Mouse (Mus musculus) midbrain, embryonic 15.5 days (tissue): ENCODE measurements around the gene Ugt1a9. TPM values are rescaled to one million over a fixed set of nuclear protein-coding genes. Genes with fewer than 3 reads are reported as not detected.
"Not testable (repeated sequence)": the region's sequence is repeated elsewhere in the genome, so short reads cannot be mapped to it uniquely, and the experiment has no call there.

ENCODE experiments used
- ATAC-seq: fragments of 200-750 bp; cut with Nextera tagmentation; replicated peaks from 2 replicates; pipeline ENCODE4 v1.8.0; 2017; ENCODE audit warnings: moderate TSS enrichment
- H3K27ac ChIP-seq: fragments of 300-500 bp; sonication (generic); 2 replicates; pipeline ENCODE4 v1.5.1; 2015; ENCODE audit warnings: mild to moderate bottlenecking, inconsistent platforms
- H3K27me3 ChIP-seq: fragments of 300-500 bp; sonication (generic); replicated peaks from 2 replicates; pipeline ENCODE4 v1.6.1; 2015; ENCODE audit warnings: inconsistent platforms
- H3K36me3 ChIP-seq: fragments of 300-500 bp; sonication (generic); replicated peaks from 2 replicates; pipeline ENCODE4 v1.6.1; 2015; ENCODE audit warnings: inconsistent platforms
- H3K4me1 ChIP-seq: fragments of 300-500 bp; sonication (generic); 2 replicates; pipeline ENCODE4 v1.6.1; 2015; ENCODE audit warnings: inconsistent platforms
- H3K4me2 ChIP-seq: fragments of 300-500 bp; sonication (generic); 2 replicates; pipeline ENCODE4 v1.6.1; 2015; ENCODE audit warnings: inconsistent platforms, mild to moderate bottlenecking, moderate library complexity
- H3K4me3 ChIP-seq: fragments of 300-500 bp; sonication (generic); 2 replicates; pipeline ENCODE4 v1.5.1; 2015; ENCODE audit warnings: mild to moderate bottlenecking, inconsistent platforms
- H3K9ac ChIP-seq: fragments of 300-500 bp; sonication (generic); 2 replicates; pipeline ENCODE4 v1.6.1; 2015; ENCODE audit warnings: mild to moderate bottlenecking, inconsistent platforms
- H3K9me3 ChIP-seq: fragments of 300-500 bp; sonication (generic); 2 replicates; pipeline ENCODE4 v1.6.1; 2016; ENCODE audit warnings: inconsistent platforms
- WGBS: fragments of 180-500 bp; shearing (Covaris S2); methylation state at CpG from one replicate; pipeline ENCODE4 v1.1.7; 2015; ENCODE audit warnings: mixed read lengths; 5-methylcytosine and 5-hydroxymethylcytosine counted together
- polyA plus RNA-seq: library from polyadenylated mRNA; unstranded; fragments of >200 nt; fragmentation: Nextera tagmentation; extraction: Ambion mirVana; gene quantifications from 2 replicates; pipeline ENCODE4 v1.2.1, GENCODE M21; 2015

The Ugt1a9 gene
- not detected in 2 replicates for polyA plus RNA-seq

DNA sequence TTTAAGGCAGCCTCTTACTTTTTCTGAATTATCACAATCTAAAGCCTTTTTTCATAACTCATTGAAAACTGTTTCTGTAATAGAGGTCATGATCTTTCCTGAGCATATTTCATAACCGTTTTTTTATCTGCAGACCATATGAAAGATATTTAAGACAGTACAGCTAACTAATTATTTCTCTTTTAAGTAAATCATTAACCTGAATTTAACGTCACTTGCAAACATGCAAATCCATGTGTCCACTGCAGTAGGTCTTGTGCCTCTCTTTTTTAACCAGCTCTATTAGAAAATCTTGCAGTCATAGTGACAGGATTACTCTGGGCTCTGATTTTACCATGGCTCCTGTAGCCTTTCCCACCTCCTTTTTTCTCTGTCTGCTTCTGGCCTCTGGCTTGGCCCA is at the start of gene Ugt1a9:
Gene Ugt1a9, plus strand, starts transcription at position 306 of the 400 bp plus-strand sequence.
- no peak within 1 kb of the TSS for H3K4me2 ChIP-seq
- ATAC-seq: no peak
- WGBS: 82% methylated on average over 2 of the region's 2 CpGs
- no peaks in the 10 kb centered on the region for H3K9me3 ChIP-seq
- H3K27me3 ChIP-seq: no peaks in the 10 kb centered on the region
- no peak within 1 kb of the TSS for H3K27ac ChIP-seq
- H3K4me3 ChIP-seq: no peak within 1 kb of the TSS
- H3K4me1 ChIP-seq: no peaks in the 10 kb centered on the region
- H3K36me3 ChIP-seq: no peaks in the 10 kb centered on the region
- no peak within 1 kb of the TSS for H3K9ac ChIP-seq

DNA sequence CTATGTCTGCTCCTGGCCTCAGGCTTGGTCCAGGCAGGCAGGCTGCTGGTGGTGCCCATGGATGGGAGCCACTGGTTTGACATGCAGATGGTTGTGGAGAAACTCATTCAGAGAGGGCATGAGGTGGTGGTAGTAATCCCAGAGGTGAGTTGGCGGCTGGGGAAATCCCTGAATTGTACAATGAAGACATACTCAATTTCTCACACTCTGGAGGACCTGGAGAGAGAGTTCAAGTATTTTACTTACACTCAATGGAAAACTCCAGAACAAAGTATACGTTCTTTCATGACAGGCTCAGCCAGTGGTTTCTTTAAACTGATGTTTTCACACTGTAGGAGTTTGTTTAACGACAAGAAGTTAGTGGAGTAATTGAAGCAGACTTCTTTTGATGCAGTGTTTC is 45.4 kb upstream of the Ugt1a9 start:
- not testable (repeated sequence) for H3K27ac ChIP-seq, H3K4me1 ChIP-seq, H3K36me3 ChIP-seq, H3K9ac ChIP-seq, ATAC-seq, H3K9me3 ChIP-seq, H3K4me3 ChIP-seq, H3K27me3 ChIP-seq, H3K4me2 ChIP-seq
- 73% methylated on average over 3 of the region's 3 CpGs for WGBS

DNA sequence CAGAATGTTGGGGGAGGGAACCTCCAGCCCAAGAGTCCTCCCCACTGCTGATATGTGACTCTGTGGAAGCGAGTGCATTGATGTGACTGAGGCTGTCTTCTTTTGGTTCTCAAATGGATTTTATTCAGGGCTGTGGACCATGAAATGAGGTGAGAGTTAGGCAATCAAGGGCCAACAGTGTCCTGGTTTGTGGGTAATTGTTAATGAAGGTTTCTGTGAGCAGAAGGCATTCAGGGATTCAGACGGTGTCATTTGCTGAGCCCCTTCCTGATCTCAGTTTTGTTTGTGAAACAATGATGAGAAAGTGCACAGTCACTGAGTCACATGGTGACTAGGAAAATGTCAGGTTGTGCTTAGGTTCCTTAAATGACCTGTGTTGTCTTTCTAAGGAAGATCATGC is 27.6 kb upstream of the Ugt1a9 start:
- H3K27ac ChIP-seq, H3K4me2 ChIP-seq, ATAC-seq, H3K36me3 ChIP-seq, H3K9me3 ChIP-seq, H3K27me3 ChIP-seq, H3K9ac ChIP-seq, H3K4me1 ChIP-seq, H3K4me3 ChIP-seq: not testable (repeated sequence)
- 39% methylated on average over 1 of the region's 2 CpGs for WGBS

GRCm38 (mm10) chr1:88044832-88045437 is 25.7 kb upstream of the Ugt1a9 start:
- H3K4me2 ChIP-seq, H3K4me3 ChIP-seq, H3K36me3 ChIP-seq, H3K9me3 ChIP-seq, ATAC-seq, H3K27me3 ChIP-seq, H3K4me1 ChIP-seq, H3K9ac ChIP-seq, H3K27ac ChIP-seq: not testable (repeated sequence)
- 73% methylated on average over 4 of the region's 5 CpGs for WGBS

DNA sequence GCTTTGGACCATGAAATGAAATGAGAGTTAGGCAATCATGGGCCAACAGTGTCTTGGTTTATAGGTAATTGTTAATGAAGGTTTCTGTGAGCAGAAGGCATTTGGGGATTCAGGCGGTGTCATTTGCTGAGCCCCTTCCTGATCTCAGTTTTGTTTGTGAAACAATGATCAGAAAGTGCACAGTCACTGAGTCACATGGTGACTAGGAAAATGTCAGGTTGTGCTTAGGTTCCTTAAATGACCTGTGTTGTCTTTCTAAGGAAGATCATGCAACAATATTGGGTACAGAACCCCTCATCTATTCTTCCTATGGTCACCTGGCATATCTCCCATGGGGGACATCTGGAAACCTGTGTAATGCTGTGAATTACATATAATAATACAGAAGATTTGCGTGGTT is 23.2 kb upstream of the Ugt1a9 start:
- not testable (repeated sequence) for H3K36me3 ChIP-seq, H3K9me3 ChIP-seq, H3K9ac ChIP-seq, H3K27ac ChIP-seq, H3K27me3 ChIP-seq, H3K4me3 ChIP-seq, H3K4me2 ChIP-seq, H3K4me1 ChIP-seq, ATAC-seq
- 84% methylated on average over 2 of the region's 2 CpGs for WGBS

DNA sequence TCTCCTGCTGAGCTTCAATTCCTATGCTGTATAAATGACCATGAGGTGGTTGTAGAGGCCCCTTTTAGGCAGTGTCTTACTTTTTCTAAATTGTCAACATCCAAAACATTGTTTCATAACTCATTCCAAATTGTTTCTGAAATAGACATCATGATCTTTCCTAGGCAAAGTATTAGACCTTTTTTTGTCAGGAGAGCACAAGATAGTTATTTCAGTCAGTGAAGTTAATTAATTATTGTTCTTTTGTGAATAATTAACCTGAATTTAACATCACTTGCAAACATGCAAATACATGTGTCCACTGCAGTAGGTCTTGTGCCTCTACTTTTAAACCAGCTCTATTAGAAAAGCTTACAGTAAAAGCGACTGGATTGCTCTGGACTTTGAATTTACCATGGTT is 15.5 kb upstream of the Ugt1a9 start, which contains the start of gene Ugt1a10:
Gene Ugt1a10, plus strand, starts transcription at position 301 of the 400 bp plus-strand sequence.
- H3K36me3 ChIP-seq: no peaks in the 10 kb centered on the region

GRCm38 (mm10) chr1:88066472-88067102 is 4.0 kb upstream of the Ugt1a9 start:
- not testable (repeated sequence) for H3K27me3 ChIP-seq, H3K4me3 ChIP-seq, H3K9ac ChIP-seq, H3K36me3 ChIP-seq, H3K9me3 ChIP-seq, H3K4me1 ChIP-seq, H3K27ac ChIP-seq, H3K4me2 ChIP-seq, ATAC-seq
- WGBS: 54% methylated on average over 2 of the region's 2 CpGs

More for the DNA sequence above, 15.5 kb upstream of the Ugt1a9 start, which contains the start of gene Ugt1a10:
- Histone ChIP-seq H3K4me1 (no peaks in the 10 kb centered on the region), H3K9ac (no peak within 1 kb of the TSS), H3K27ac (no peak within 1 kb of the TSS), H3K9me3 (no peaks in the 10 kb centered on the region), H3K4me3 (no peak within 1 kb of the TSS), H3K27me3 (no peaks in the 10 kb centered on the region), H3K4me2 (no peak within 1 kb of the TSS)
- WGBS: 84% methylated on average over 1 of the region's 1 CpGs
- ATAC-seq: no peak

GRCm38 (mm10) chr1:88070902-88071301 is 302 bp downstream of the Ugt1a9 start:
- Histone ChIP-seq H3K4me2 (no peak overlapping the region), H3K4me3 (no peak overlapping the region), H3K9me3 (no peaks in the 10 kb centered on the region), H3K4me1 (no peaks in the 10 kb centered on the region), H3K27me3 (no peaks in the 10 kb centered on the region), H3K9ac (no peak overlapping the region), H3K36me3 (no peaks in the 10 kb centered on the region), H3K27ac (no peak overlapping the region)
- ATAC-seq: no peak
- WGBS: 88% methylated on average over 4 of the region's 4 CpGs

DNA sequence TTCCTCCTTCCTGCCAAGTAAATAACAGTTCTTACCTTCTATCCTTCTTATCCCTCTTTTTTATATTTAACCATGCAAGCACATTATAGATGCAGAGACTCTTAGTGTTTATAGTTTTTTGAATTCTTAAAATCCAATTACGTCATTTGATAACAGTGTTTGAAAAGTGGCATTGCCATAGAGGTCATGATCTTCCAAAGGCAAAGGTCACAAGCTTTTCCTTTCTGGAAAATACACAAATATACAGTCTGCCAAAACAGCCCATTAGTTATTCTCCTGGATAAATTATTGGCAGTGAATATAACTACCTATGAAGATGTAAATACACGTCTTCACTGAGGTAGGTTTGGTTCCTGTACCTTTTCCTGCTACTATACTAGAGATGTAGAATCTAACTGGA is 3.9 kb downstream of the Ugt1a9 start:
- Histone ChIP-seq H3K4me2 (no peak overlapping the region), H3K4me1 (no peaks in the 10 kb centered on the region), H3K27me3 (no peaks in the 10 kb centered on the region), H3K4me3 (no peak overlapping the region), H3K9ac (no peak overlapping the region), H3K27ac (no peak overlapping the region), H3K36me3 (no peaks in the 10 kb centered on the region), H3K9me3 (no peaks in the 10 kb centered on the region)
- WGBS: 91% methylated on average over 2 of the region's 2 CpGs
- no peak for ATAC-seq

DNA sequence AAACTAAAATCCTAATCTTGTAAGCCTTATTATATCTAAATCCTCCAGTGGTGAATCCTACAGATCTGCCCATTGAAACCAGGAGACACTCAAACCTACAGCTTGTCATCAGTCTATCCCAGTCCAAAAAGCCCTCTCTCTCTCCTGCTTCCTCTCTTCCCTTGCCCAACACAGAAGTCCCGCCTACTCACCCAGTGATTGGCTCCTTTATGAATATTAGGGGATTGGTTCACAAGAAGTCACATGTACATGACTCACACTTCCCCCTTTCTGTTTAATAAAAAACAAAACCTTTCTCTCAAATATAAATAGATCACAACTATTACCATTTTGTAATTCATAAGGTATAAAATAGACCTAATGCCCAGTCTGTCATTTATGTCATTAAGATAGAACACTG is 6.5 kb downstream of the Ugt1a9 start:
- no peak for ATAC-seq
- H3K27me3 ChIP-seq: no peaks in the 10 kb centered on the region
- H3K36me3 ChIP-seq: no peaks in the 10 kb centered on the region
- H3K27ac ChIP-seq: no peak overlapping the region
- 94% methylated on average over 1 of the region's 1 CpGs for WGBS
- H3K9me3 ChIP-seq: no peaks in the 10 kb centered on the region
- no peak overlapping the region for H3K9ac ChIP-seq
- H3K4me2 ChIP-seq: no peak overlapping the region
- H3K4me3 ChIP-seq: no peak overlapping the region
- H3K4me1 ChIP-seq: no peaks in the 10 kb centered on the region

- no peak overlapping the region for H3K9ac ChIP-seq
- ATAC-seq: no peak
- no peaks in the 10 kb centered on the region for H3K27me3 ChIP-seq
- WGBS: 91% methylated on average over 1 of the region's 1 CpGs
- H3K27ac ChIP-seq: no peak overlapping the region
- no peaks in the 10 kb centered on the region for H3K36me3 ChIP-seq
- no peaks in the 10 kb centered on the region for H3K4me1 ChIP-seq
- H3K4me3 ChIP-seq: no peak overlapping the region
- H3K4me2 ChIP-seq: no peak overlapping the region
- H3K9me3 ChIP-seq: no peaks in the 10 kb centered on the region
Measured at GRCm38 (mm10) chr1:88081670-88082069, 11.1 kb downstream of the Ugt1a9 start.

DNA sequence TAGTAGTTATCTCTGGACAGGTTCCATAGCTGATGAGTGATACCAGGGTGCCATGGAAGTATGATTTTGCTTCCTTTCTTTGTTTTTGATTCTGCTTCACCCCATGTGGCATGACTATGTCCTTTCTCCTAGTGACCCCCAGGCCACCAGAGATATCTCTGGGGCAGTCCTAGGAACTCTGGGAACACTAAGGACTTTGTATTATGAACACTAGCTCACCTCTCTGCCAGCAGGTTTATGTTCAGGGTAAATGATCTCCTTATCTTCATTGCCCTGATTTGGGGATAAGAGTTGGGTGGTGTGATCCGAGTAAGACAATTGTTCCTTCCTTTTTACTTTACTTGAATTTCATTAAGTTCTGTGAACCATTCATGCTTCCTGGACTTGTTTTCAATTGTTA is 15.5 kb downstream of the Ugt1a9 start:
- Histone ChIP-seq H3K27ac (no peak overlapping the region), H3K9ac (no peak overlapping the region), H3K36me3 (no peaks in the 10 kb centered on the region), H3K4me1 (no peaks in the 10 kb centered on the region), H3K4me2 (no peak overlapping the region), H3K9me3 (no peaks in the 10 kb centered on the region), H3K4me3 (no peak overlapping the region), H3K27me3 (no peaks in the 10 kb centered on the region)
- ATAC-seq: no peak
- whole genome bisulfite sequencing: 81% methylated on average over 1 of the region's 1 CpGs

GRCm38 (mm10) chr1:88087513-88087912 is 16.9 kb downstream of the Ugt1a9 start, which contains the start of gene Ugt1a8:
Gene Ugt1a8 (plus strand): TSS chr1:88087813.
- Histone ChIP-seq H3K27ac (no peak within 1 kb of the TSS), H3K9ac (no peak within 1 kb of the TSS), H3K4me1 (no peaks in the 10 kb centered on the region), H3K36me3 (no peaks in the 10 kb centered on the region), H3K9me3 (no peaks in the 10 kb centered on the region), H3K4me2 (no peak within 1 kb of the TSS), H3K27me3 (no peaks in the 10 kb centered on the region), H3K4me3 (no peak within 1 kb of the TSS)
- ATAC-seq: no peak
- 84% methylated on average over 3 of the region's 3 CpGs for WGBS
